Mouse (Mus musculus) heart, embryonic 12.5 days (tissue): Measurements from ENCODE around the gene Vpreb3. TPM values are rescaled to one million over a fixed set of nuclear protein-coding genes. Genes with fewer than 3 reads are reported as not detected.

Source experiments
- ATAC-seq: fragments of 200-750 bp; cut with Nextera tagmentation; 2 replicates; pipeline ENCODE4 v1.8.0; 2017; ENCODE audit warnings: moderate TSS enrichment, moderate library complexity; ENCODE audit not compliant: insufficient number of reproducible peaks, low FRiP score
- H3K27ac ChIP-seq: fragments of 300-500 bp; sonication (generic); 2 replicates; pipeline ENCODE4 v1.5.1; 2016; ENCODE audit warnings: mild to moderate bottlenecking, moderate library complexity; ENCODE audit not compliant: poor library complexity, severe bottlenecking
- H3K27me3 ChIP-seq: fragments of 300-500 bp; sonication (generic); replicated peaks from 2 replicates; pipeline ENCODE4 v1.6.1; 2016; ENCODE audit warnings: mild to moderate bottlenecking, moderate library complexity
- H3K36me3 ChIP-seq: fragments of 300-500 bp; sonication (generic); 2 replicates; pipeline ENCODE4 v1.6.1; 2016; ENCODE audit warnings: mild to moderate bottlenecking, moderate library complexity
- H3K4me1 ChIP-seq: fragments of 300-500 bp; sonication (generic); replicated peaks from 2 replicates; pipeline ENCODE4 v1.6.1; 2016; ENCODE audit warnings: mild to moderate bottlenecking
- H3K4me2 ChIP-seq: fragments of 300-500 bp; sonication (generic); 2 replicates; pipeline ENCODE4 v1.6.1; 2016; ENCODE audit warnings: mild to moderate bottlenecking, moderate library complexity
- H3K4me3 ChIP-seq: fragments of 300-500 bp; sonication (generic); 2 replicates; pipeline ENCODE4 v1.5.1; 2016; ENCODE audit warnings: mild to moderate bottlenecking
- H3K9ac ChIP-seq: fragments of 300-500 bp; sonication (generic); 2 replicates; pipeline ENCODE4 v1.6.1; 2016; ENCODE audit warnings: mild to moderate bottlenecking, moderate library complexity
- H3K9me3 ChIP-seq: fragments of 300-500 bp; sonication (generic); replicated peaks from 2 replicates; pipeline ENCODE4 v1.6.1; 2016; ENCODE audit warnings: mild to moderate bottlenecking, moderate library complexity
- WGBS: fragments of 180-500 bp; shearing (Covaris S2); methylation state at CpG from one replicate; pipeline ENCODE4 v1.1.7; 2016; 5-methylcytosine and 5-hydroxymethylcytosine counted together
- polyA plus RNA-seq: library from polyadenylated mRNA; unstranded; fragments of >200 nt; fragmentation: Nextera tagmentation; extraction: Ambion mirVana; gene quantifications from 2 replicates; pipeline ENCODE4 v1.2.1, GENCODE M21; 2016

Gene Vpreb3
- 0.24 TPM in 1 of 2 replicates, not detected in the other for polyA plus RNA-seq

- no peak for ATAC-seq
- Histone ChIP-seq H3K36me3 (no peaks in the 10 kb centered on the region), H3K9ac (no peak within 1 kb of the TSS), H3K4me1 (peaks cover 24% of the 10 kb centered on the region), H3K9me3 (no peaks in the 10 kb centered on the region), H3K27me3 (0 out of 2 replicates have a peak, but pooled peaks cover 6% of the 10 kb centered on the region), H3K27ac (no peak within 1 kb of the TSS), H3K4me2 (no peak within 1 kb of the TSS), H3K4me3 (no peak within 1 kb of the TSS)
- WGBS = 75% methylated on average over 15 of the region's 15 CpGs
Measured at GRCm38 (mm10) chr10:75942736-75943477, at the start of gene Vpreb3. TSS of gene Vpreb3 (plus strand) at chr10:75943057.

GRCm38 (mm10) chr10:75893089-75893750, 49.6 kb upstream of the Vpreb3 start, which contains the start of gene Derl3:
TSS of gene Derl3 (plus strand) at chr10:75893413.
- H3K4me2 ChIP-seq = peak within 1 kb of the TSS; percentile 83
- H3K27me3 ChIP-seq = no peaks in the 10 kb centered on the region
- H3K36me3 ChIP-seq = peaks cover 37% of the 10 kb centered on the region
- H3K9ac ChIP-seq = peak within 1 kb of the TSS; percentile 50
- peak within 1 kb of the TSS; percentile 47 for H3K4me3 ChIP-seq
- peak; percentile 99 for ATAC-seq
- 2% methylated on average over 51 of the region's 51 CpGs for WGBS
- no peaks in the 10 kb centered on the region for H3K9me3 ChIP-seq
- H3K4me1 ChIP-seq = peaks cover 28% of the 10 kb centered on the region
- H3K27ac ChIP-seq = no peak within 1 kb of the TSS; the same call in 1 of the 2 replicates

- Histone ChIP-seq H3K4me1 (peaks cover 30% of the 10 kb centered on the region), H3K9ac (no peak overlapping the region), H3K27ac (no peak overlapping the region), H3K4me2 (no peak overlapping the region), H3K27me3 (no peaks in the 10 kb centered on the region), H3K9me3 (no peaks in the 10 kb centered on the region), H3K4me3 (no peak overlapping the region), H3K36me3 (peaks cover 41% of the 10 kb centered on the region)
- WGBS = 74% methylated on average over 6 of the region's 6 CpGs
- no peak for ATAC-seq
Measured at GRCm38 (mm10) chr10:75894601-75895000, 48.3 kb upstream of the Vpreb3 start.

- Histone ChIP-seq H3K27me3 (no peaks in the 10 kb centered on the region), H3K9ac (no peak overlapping the region), H3K36me3 (peaks cover 50% of the 10 kb centered on the region), H3K9me3 (no peaks in the 10 kb centered on the region), H3K27ac (no peak overlapping the region), H3K4me1 (peaks cover 36% of the 10 kb centered on the region), H3K4me3 (no peak overlapping the region), H3K4me2 (no peak overlapping the region)
- 90% methylated on average over 5 of the region's 5 CpGs for WGBS
- ATAC-seq = no peak
Measured at GRCm38 (mm10) chr10:75895730-75896129, 47.1 kb upstream of the Vpreb3 start.

- Histone ChIP-seq H3K27me3 (no peaks in the 10 kb centered on the region), H3K9me3 (no peaks in the 10 kb centered on the region), H3K36me3 (peaks cover 54% of the 10 kb centered on the region), H3K9ac (no peak overlapping the region), H3K27ac (no peak overlapping the region), H3K4me2 (no peak overlapping the region), H3K4me1 (peaks cover 36% of the 10 kb centered on the region), H3K4me3 (no peak overlapping the region)
- WGBS = 90% methylated on average over 1 of the region's 1 CpGs
- ATAC-seq = no peak
Measured at GRCm38 (mm10) chr10:75896208-75896607, 46.6 kb upstream of the Vpreb3 start.

- no peak overlapping the region for H3K4me2 ChIP-seq
- H3K9me3 ChIP-seq = no peaks in the 10 kb centered on the region
- peaks cover 65% of the 10 kb centered on the region for H3K36me3 ChIP-seq
- ATAC-seq = no peak
- H3K9ac ChIP-seq = no peak overlapping the region
- H3K4me3 ChIP-seq = no peak overlapping the region
- H3K4me1 ChIP-seq = peaks cover 36% of the 10 kb centered on the region
- no peaks in the 10 kb centered on the region for H3K27me3 ChIP-seq
- H3K27ac ChIP-seq = no peak overlapping the region
- WGBS = 49% methylated on average over 6 of the region's 6 CpGs
Measured at GRCm38 (mm10) chr10:75897373-75897772, 45.5 kb upstream of the Vpreb3 start.

GRCm38 (mm10) chr10:75898039-75898564, 44.8 kb upstream of the Vpreb3 start:
- no peaks in the 10 kb centered on the region for H3K9me3 ChIP-seq
- ATAC-seq = no peak
- 79% methylated on average over 6 of the region's 6 CpGs for WGBS
- no peak overlapping the region for H3K4me3 ChIP-seq
- peaks cover 36% of the 10 kb centered on the region for H3K4me1 ChIP-seq
- no peaks in the 10 kb centered on the region for H3K27me3 ChIP-seq
- no peak overlapping the region for H3K4me2 ChIP-seq
- no peak overlapping the region for H3K9ac ChIP-seq
- H3K36me3 ChIP-seq = peaks cover 72% of the 10 kb centered on the region
- H3K27ac ChIP-seq = peak overlapping the region; percentile 68

GRCm38 (mm10) chr10:75898846-75899245, 44.0 kb upstream of the Vpreb3 start:
- peak; percentile 39; the same call in 1 of the 2 replicates for ATAC-seq
- 37% methylated on average over 3 of the region's 3 CpGs for WGBS
- Histone ChIP-seq H3K4me1 (peaks cover 30% of the 10 kb centered on the region), H3K36me3 (peaks cover 79% of the 10 kb centered on the region), H3K9me3 (no peaks in the 10 kb centered on the region), H3K9ac (no peak overlapping the region), H3K4me2 (no peak overlapping the region), H3K27ac (peak overlapping the region; percentile 68), H3K27me3 (no peaks in the 10 kb centered on the region), H3K4me3 (no peak overlapping the region)

- no peak overlapping the region for H3K4me3 ChIP-seq
- H3K27ac ChIP-seq = no peak overlapping the region
- H3K36me3 ChIP-seq = peaks cover 90% of the 10 kb centered on the region
- no peak overlapping the region for H3K4me2 ChIP-seq
- H3K27me3 ChIP-seq = no peaks in the 10 kb centered on the region
- WGBS = 82% methylated on average over 5 of the region's 5 CpGs
- ATAC-seq = no peak
- H3K9ac ChIP-seq = no peak overlapping the region
- H3K4me1 ChIP-seq = peaks cover 10% of the 10 kb centered on the region
- no peaks in the 10 kb centered on the region for H3K9me3 ChIP-seq
Measured at GRCm38 (mm10) chr10:75904391-75904790, 38.5 kb upstream of the Vpreb3 start.

GRCm38 (mm10) chr10:75906882-75907281, 36.0 kb upstream of the Vpreb3 start:
- Histone ChIP-seq H3K4me1 (no peaks in the 10 kb centered on the region), H3K27me3 (no peaks in the 10 kb centered on the region), H3K4me2 (no peak overlapping the region), H3K9me3 (no peaks in the 10 kb centered on the region), H3K27ac (no peak overlapping the region), H3K36me3 (peaks cover 94% of the 10 kb centered on the region), H3K4me3 (no peak overlapping the region), H3K9ac (no peak overlapping the region)
- 94% methylated on average over 4 of the region's 4 CpGs for WGBS
- ATAC-seq = no peak

- H3K4me2 ChIP-seq = no peak overlapping the region
- WGBS = 90% methylated on average over 2 of the region's 2 CpGs
- H3K27me3 ChIP-seq = no peaks in the 10 kb centered on the region
- peaks cover 23% of the 10 kb centered on the region for H3K4me1 ChIP-seq
- H3K9me3 ChIP-seq = no peaks in the 10 kb centered on the region
- H3K9ac ChIP-seq = no peak overlapping the region
- no peak overlapping the region for H3K27ac ChIP-seq
- ATAC-seq = no peak
- peaks cover 83% of the 10 kb centered on the region for H3K36me3 ChIP-seq
- no peak overlapping the region for H3K4me3 ChIP-seq
Measured at GRCm38 (mm10) chr10:75910698-75911097, 32.2 kb upstream of the Vpreb3 start.
